Mouse (Mus musculus) ES-Bruce4 (cell line): ENCODE results near the gene Cib3.

Experiments used
- CTCF ChIP-seq: IDR thresholded peaks from one replicate; pipeline ENCODE4 v1.8.1; 2011; ENCODE audit warnings: low read depth, low read length
- POLR2A ChIP-seq: IDR thresholded peaks from one replicate; pipeline ENCODE4 v1.8.1; 2011; ENCODE audit warnings: low read length; ENCODE audit not compliant: insufficient read depth

- TF ChIP-seq POLR2A (no peak), CTCF (no peak)
These were observed 4.1 kb downstream of the Cib3 start for GRCm38 (mm10) chr8:72208582-72208981.
